Mouse (Mus musculus) limb, embryonic 15.5 days (tissue): Measurements from ENCODE around the gene Map3k3. TPM values are rescaled to one million over a fixed set of nuclear protein-coding genes. Genes with fewer than 3 reads are reported as not detected.
"Not testable (repeated sequence)": the region's sequence is repeated elsewhere in the genome, so short reads cannot be mapped to it uniquely, and the experiment has no call there.

Experiments
- ATAC-seq: fragments of 200-750 bp; cut with Nextera tagmentation; 2 replicates; pipeline ENCODE4 v1.8.0; 2017; ENCODE audit warnings: low read depth, moderate TSS enrichment; ENCODE audit not compliant: insufficient number of reproducible peaks, low FRiP score, low TSS enrichment
- H3K27ac ChIP-seq: fragments of 300-500 bp; sonication (generic); 2 replicates; pipeline ENCODE4 v1.5.1; 2015; ENCODE audit warnings: moderate library complexity, mild to moderate bottlenecking, inconsistent platforms
- H3K27me3 ChIP-seq: fragments of 300-500 bp; sonication (generic); 2 replicates; pipeline ENCODE4 v1.6.1; 2015; ENCODE audit warnings: inconsistent platforms
- H3K36me3 ChIP-seq: fragments of 300-500 bp; sonication (generic); 2 replicates; pipeline ENCODE4 v1.6.1; 2015; ENCODE audit warnings: inconsistent platforms
- H3K4me1 ChIP-seq: fragments of 300-500 bp; sonication (generic); 2 replicates; pipeline ENCODE4 v1.6.1; 2015; ENCODE audit warnings: inconsistent platforms
- H3K4me2 ChIP-seq: fragments of 300-500 bp; sonication (generic); 2 replicates; pipeline ENCODE4 v1.6.1; 2015; ENCODE audit warnings: mild to moderate bottlenecking, inconsistent platforms
- H3K4me3 ChIP-seq: fragments of 300-500 bp; sonication (generic); 2 replicates; pipeline ENCODE4 v1.5.1; 2015; ENCODE audit warnings: mild to moderate bottlenecking, inconsistent platforms
- H3K9ac ChIP-seq: fragments of 300-500 bp; sonication (generic); 2 replicates; pipeline ENCODE4 v1.6.1; 2015; ENCODE audit warnings: inconsistent platforms
- H3K9me3 ChIP-seq: fragments of 300-500 bp; sonication (generic); 2 replicates; pipeline ENCODE4 v1.6.1; 2016; ENCODE audit warnings: inconsistent platforms
- WGBS: fragments of 180-500 bp; shearing (Covaris S2); methylation state at CpG from one replicate; pipeline ENCODE4 v1.1.7; 2015; 5-methylcytosine and 5-hydroxymethylcytosine counted together
- polyA plus RNA-seq: library from polyadenylated mRNA; unstranded; fragments of >200 nt; fragmentation: Nextera tagmentation; extraction: Ambion mirVana; gene quantifications from 2 replicates; pipeline ENCODE4 v1.2.1, GENCODE M21; 2015

Map3k3 gene
- polyA plus RNA-seq, 1 experiment from 2014 or later = 27.2 TPM

DNA sequence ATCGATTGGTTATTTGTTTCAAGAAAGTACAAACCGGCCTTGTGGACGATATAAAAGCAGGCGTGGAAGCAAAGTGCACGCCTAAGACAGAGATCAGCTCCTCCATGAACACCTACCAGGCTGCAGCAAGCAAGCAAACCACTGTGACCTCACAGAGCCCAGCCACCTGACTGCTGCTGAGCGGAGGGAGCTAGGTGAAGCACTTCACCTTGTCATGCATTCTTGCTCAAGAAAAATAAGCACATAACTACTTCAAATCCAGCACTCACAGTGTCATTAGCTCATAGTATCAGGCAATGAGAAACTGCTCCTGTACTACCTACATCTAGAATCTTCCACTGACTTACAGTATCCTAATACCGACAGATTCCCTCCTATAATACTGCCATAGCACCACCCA, 115.6 kb downstream of the Map3k3 start:
- H3K27ac ChIP-seq, H3K9me3 ChIP-seq, H3K9ac ChIP-seq, H3K4me2 ChIP-seq, ATAC-seq, H3K4me3 ChIP-seq, H3K4me1 ChIP-seq, H3K27me3 ChIP-seq: not testable (repeated sequence)
- 92% methylated on average over 7 of the region's 7 CpGs for WGBS
- H3K36me3 ChIP-seq = peaks cover 69% of the 10 kb centered on the region

DNA sequence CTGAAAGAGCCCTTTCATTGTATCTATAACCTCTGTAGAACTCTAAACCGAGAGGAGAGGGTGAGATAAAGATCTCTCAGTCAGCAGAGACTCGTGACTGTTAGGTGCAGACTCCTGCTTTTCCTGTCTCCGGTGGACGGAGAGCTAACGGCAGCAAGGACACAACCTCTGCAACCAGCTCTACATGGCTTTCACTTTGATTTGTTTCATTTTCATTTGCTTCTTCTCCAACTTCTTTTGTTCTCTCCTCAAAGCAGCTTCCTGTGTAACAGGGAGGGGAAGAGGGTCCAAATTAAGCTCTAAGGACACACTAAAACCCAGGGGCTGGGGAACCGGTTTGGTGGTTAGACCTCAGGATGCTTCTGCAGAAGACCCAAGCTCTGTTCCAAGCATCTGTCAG, 116.3 kb downstream of the Map3k3 start:
- no peak for ATAC-seq
- H3K4me1 ChIP-seq = no peaks in the 10 kb centered on the region
- H3K9me3 ChIP-seq = no peaks in the 10 kb centered on the region
- H3K9ac ChIP-seq = no peak overlapping the region
- H3K27me3 ChIP-seq = no peaks in the 10 kb centered on the region
- H3K36me3 ChIP-seq = peaks cover 77% of the 10 kb centered on the region
- H3K4me3 ChIP-seq = no peak overlapping the region
- H3K4me2 ChIP-seq = no peak overlapping the region
- 85% methylated on average over 6 of the region's 6 CpGs for WGBS
- H3K27ac ChIP-seq = no peak overlapping the region

DNA sequence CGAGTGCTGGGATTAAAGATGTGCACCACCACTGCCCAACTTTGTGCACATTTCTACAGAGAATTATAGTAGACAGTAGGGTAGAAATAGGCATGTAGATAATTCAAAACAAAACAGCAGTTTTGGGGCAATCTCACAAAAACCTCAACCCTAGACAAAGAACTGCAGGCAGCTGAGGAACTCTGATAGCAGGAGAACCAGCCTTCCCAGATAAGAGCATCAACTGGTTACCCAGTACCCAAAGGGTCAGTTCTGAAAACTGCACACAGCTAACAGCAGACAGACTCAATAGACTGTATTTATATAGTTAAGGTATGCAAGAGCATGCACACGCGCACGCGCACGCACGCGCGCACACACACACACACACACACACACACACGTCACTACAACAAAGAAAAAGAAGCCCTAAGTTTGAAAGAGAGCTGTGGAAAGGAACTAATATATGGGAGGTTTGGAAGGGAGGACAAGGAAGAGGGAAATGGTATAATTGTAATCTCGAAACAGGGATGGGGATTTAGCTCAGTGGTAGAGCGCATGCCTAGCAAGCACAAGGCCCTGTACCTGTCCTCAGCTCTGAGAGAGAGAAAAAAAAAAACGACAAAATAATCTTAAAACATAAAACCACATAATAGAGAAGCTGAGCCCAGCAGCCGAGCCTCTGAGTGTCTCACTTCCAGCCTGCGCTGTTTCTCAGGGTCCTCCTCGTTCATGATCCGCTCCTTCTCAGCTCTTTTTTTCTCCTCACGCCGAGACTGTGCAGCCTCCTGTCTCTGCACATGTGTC, 117.1 kb downstream of the Map3k3 start:
- Histone ChIP-seq H3K27ac (no peak overlapping the region), H3K4me2 (no peak overlapping the region), H3K9me3 (no peaks in the 10 kb centered on the region), H3K9ac (no peak overlapping the region), H3K4me3 (no peak overlapping the region), H3K4me1 (no peaks in the 10 kb centered on the region), H3K36me3 (peaks cover 76% of the 10 kb centered on the region), H3K27me3 (no peaks in the 10 kb centered on the region)
- 92% methylated on average over 19 of the region's 19 CpGs for WGBS
- no peak for ATAC-seq

DNA sequence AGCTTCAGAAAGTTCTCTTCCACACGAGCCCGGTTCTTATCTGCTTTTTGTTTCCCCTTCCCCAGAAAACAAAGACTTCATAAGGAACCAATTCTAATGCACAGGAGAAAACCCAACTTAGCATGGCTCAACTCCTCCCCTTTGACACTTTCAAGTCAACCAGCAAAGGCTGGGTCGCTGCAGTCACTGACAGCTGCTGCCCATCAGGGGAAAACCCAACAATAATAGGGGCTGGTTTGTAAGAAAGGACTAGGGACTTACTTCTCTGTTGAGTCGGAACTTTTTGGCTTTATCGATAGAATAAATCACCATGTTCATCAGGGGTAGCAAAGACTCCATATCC, 117.7 kb downstream of the Map3k3 start, which contains the start of gene Strada:
Strada (minus strand) TSS at position 46 of the 343 bp plus-strand sequence.
- ATAC-seq = no peak
- H3K27ac ChIP-seq = no peak within 1 kb of the TSS
- H3K4me2 ChIP-seq = no peak within 1 kb of the TSS
- WGBS = 86% methylated on average over 5 of the region's 5 CpGs
- H3K36me3 ChIP-seq = peaks cover 76% of the 10 kb centered on the region
- H3K27me3 ChIP-seq = no peaks in the 10 kb centered on the region
- H3K4me3 ChIP-seq = no peak within 1 kb of the TSS
- H3K4me1 ChIP-seq = no peaks in the 10 kb centered on the region
- H3K9me3 ChIP-seq = no peaks in the 10 kb centered on the region
- H3K9ac ChIP-seq = no peak within 1 kb of the TSS

Other genes starting within 250 kb of the Map3k3 start
- 24.0 and 25.7 TPM in 2 replicates for gene Cyb561, start 131.3 kb upstream of the Map3k3 start, polyA plus RNA-seq
- 1.0 and 1.8 TPM in 2 replicates for gene Ace, start 116.7 kb upstream of the Map3k3 start, polyA plus RNA-seq
- not detected in 2 replicates for gene Ace3, start 89.9 kb upstream of the Map3k3 start, polyA plus RNA-seq
- gene Kcnh6, start 76.5 kb upstream of the Map3k3 start, polyA plus RNA-seq = 0.24 and 0.26 TPM in 2 replicates
- gene Dcaf7, start 47.7 kb upstream of the Map3k3 start, polyA plus RNA-seq = 57.7 and 61.5 TPM in 2 replicates
- 8.3 and 10.1 TPM in 2 replicates for gene Taco1, start 18.6 kb upstream of the Map3k3 start, polyA plus RNA-seq
- 0.84 TPM in 1 of 2 replicates, not detected in the other for gene Gm10840, start 76.2 kb downstream of the Map3k3 start, polyA plus RNA-seq
- gene Limd2, start 76.2 kb downstream of the Map3k3 start, polyA plus RNA-seq = 202 and 221 TPM in 2 replicates
- 23.2 and 24.4 TPM in 2 replicates for gene Strada, start 117.6 kb downstream of the Map3k3 start, polyA plus RNA-seq
- 83.6 and 89.9 TPM in 2 replicates for gene Ccdc47, start 131.7 kb downstream of the Map3k3 start, polyA plus RNA-seq
- 68.9 and 74.0 TPM in 2 replicates for gene Ddx42, start 132.3 kb downstream of the Map3k3 start, polyA plus RNA-seq
- gene Ftsj3, start 171.5 kb downstream of the Map3k3 start, polyA plus RNA-seq = 50.8 and 52.7 TPM in 2 replicates
- gene Psmc5, start 171.5 kb downstream of the Map3k3 start, polyA plus RNA-seq = 276 and 309 TPM in 2 replicates
- 90.6 and 110 TPM in 2 replicates for gene Smarcd2, start 188.4 kb downstream of the Map3k3 start, polyA plus RNA-seq
- 0.41 and 0.53 TPM in 2 replicates for gene Tcam1, start 192.1 kb downstream of the Map3k3 start, polyA plus RNA-seq
- gene Gh, start 217.3 kb downstream of the Map3k3 start, polyA plus RNA-seq = not detected in 2 replicates
- gene Cd79b, start 230.1 kb downstream of the Map3k3 start, polyA plus RNA-seq = 2.9 and 3.7 TPM in 2 replicates